Mouse (Mus musculus): ENCODE measurements around the gene Trip4.
A peak's percentile ranks its signal among the peaks of the same experiment; 100 is the strongest.
"Not testable (repeated sequence)": the region's sequence is repeated elsewhere in the genome, so short reads cannot be mapped to it uniquely, and the experiment has no call there.

Gene Trip4

GRCm38 (mm10) chr9:65794313-65794712 is 114.3 kb downstream of the Trip4 start:
- DNase-seq (ENCODE audit: low spot score): no peak

DNA sequence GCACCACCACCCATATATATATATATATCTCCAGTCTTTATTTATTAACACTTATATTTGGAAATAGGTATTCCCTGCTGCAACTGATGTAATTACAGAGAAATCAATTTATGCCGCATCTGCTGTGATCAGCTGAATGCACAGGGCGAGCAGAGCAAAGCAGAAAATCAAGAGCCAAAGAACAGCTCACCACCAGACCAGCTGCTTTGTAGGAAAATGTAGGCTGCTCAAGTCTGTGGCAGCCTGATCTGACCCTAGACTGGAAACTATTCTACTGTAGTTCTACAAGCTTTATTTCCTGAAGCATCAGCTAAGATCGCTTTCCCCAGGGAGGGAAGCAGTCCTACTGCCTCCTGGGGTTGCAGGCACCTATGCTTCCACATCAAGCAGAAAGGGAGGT is 115.1 kb downstream of the Trip4 start:
- DNase-seq (ENCODE audit: low spot score): no peak

DNA sequence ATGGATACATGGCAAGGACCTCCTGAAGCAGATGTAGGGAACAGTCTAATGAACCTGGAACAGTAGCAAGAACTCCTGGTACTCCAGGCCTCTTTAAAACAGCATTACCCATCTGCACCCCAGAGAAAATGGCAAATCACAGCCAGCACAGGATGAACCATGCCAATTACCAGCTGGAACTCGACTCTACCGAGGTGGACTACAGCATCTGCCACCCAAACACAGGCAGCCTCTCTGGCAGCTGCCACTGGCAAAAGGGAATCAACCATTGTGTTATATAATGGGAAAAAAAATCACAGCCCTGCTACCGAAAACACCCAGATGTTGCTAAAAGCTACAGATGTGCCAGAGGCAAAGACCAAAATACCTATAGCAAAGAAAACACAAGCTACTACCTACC is 115.5 kb downstream of the Trip4 start:
- DNase-seq (ENCODE audit: low spot score): no peak

- no peak for DNase-seq (ENCODE audit: low spot score)
These were observed 116.7 kb downstream of the Trip4 start for GRCm38 (mm10) chr9:65791846-65792245.

DNA sequence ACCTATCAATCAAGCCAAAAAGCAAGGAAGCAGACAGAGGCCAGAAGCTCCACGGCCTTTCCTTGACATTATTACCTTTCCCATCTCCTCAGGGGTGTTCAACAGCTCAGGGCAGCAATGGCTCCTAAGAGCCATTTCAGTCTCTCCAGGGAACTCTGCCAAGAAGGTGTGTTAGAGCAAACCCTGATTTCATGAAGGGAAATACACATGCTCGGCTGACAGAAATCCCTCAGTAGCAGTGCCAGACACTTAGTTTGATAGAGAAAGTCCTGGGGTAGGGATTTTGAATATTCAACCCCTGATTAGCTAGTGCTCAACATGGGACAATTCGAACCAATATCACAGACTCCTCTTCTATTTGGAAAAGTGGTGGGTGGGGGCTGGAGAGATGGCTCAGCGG is 117.5 kb downstream of the Trip4 start:
- DNase-seq (ENCODE audit: low spot score): no peak

GRCm38 (mm10) chr9:65789788-65790187 is 118.8 kb downstream of the Trip4 start:
- no peak for DNase-seq (ENCODE audit: low spot score)

- DNase-seq (ENCODE audit: low spot score): no peak
These were observed 120.0 kb downstream of the Trip4 start for GRCm38 (mm10) chr9:65788556-65788955.

DNA sequence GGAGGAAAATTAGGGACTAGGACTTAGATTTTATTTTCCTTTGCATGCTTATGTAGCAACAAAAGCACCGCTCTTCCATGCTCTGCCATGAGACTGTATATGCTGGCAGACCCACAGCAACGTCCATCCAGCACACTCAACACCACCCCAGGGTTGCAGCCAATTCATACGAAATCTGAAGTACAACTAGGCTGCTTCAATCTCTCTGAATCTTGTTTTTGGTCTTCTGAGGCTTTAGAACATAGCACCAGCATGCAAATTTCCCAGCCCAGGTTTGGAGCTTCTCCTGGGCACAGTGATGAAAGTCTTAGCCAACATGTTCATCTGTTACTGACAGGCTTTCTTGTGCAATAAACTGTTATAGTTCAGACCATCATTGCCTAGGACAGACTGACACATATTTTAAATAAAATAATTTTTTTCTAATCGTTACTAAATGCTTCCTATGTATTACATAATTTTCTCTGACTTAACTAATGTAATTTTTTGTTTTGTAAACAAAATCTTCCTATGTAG is 120.7 kb downstream of the Trip4 start:
- DNase-seq (ENCODE audit: low spot score): no peak

GRCm38 (mm10) chr9:65786885-65787787 is 121.5 kb downstream of the Trip4 start:
- peak; percentile 43 for DNase-seq (ENCODE audit: low spot score)

GRCm38 (mm10) chr9:65785772-65786368 is 122.7 kb downstream of the Trip4 start:
- no peak for DNase-seq (ENCODE audit: low spot score)

GRCm38 (mm10) chr9:65779619-65780018 is 129.0 kb downstream of the Trip4 start:
- DNase-seq (ENCODE audit: low spot score): not testable (repeated sequence)
